Mouse (Mus musculus) cerebellum, adult 2 months (tissue): Measurements from ENCODE around the gene Cep68.

ENCODE experiments used
- CTCF ChIP-seq: fragments of 200-500 bp; IDR thresholded peaks from 2 replicates; pipeline ENCODE4 v1.5.1; 2011; ENCODE audit warnings: low read depth, mild to moderate bottlenecking, control low read depth, low read length, moderate library complexity, borderline replicate concordance; ENCODE audit not compliant: insufficient read depth
- POLR2A ChIP-seq: fragments of 200-500 bp; IDR thresholded peaks from 2 replicates; pipeline ENCODE4 v1.6.1; 2011; ENCODE audit warnings: low read length, control low read depth, borderline replicate concordance; ENCODE audit not compliant: insufficient read depth

- TF ChIP-seq CTCF (peak; percentile 15; the same call in 1 of the 2 replicates), POLR2A (no peak)
Observed at GRCm38 (mm10) chr11:20262628-20263380, 13.6 kb upstream of the Cep68 start.
